In the genomic region with DNA sequence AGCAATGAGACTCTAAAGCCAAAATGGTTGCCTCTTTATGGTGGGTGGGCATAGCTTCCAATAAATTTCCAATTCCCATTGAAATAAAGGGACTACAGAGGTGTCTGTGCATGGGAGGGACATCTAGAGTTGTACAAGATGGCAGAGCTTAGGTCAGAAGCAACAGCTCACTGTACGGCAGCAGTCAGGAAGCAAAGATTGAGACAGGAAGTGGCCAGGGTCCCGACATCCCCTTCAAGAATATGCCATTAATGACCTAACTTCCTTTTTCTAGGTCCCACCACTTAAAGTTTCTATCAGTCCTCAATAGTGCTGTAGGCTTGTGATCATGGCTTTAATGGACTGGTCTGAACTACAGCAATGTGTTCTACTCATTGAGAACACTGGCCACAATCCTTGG, we compare ENCODE assay signal across 16 mouse cellular contexts.
"Had no signal": no experiment of that assay in that cellular context is flagged by ENCODE, and none has a peak within 500 bp of the region (broad histone marks: within the 10 kb centered on the region; RNA-seq: fewer than 3 reads in every experiment).

No protein-coding gene starts in this region.

- H3K9ac ChIP-seq: liver, embryonic 15.5 days; midbrain, embryonic 12.5 days; neural tube, embryonic 12.5 days had no signal

- H3K27ac ChIP-seq: layer of hippocampus, adult 2 months; liver, embryonic 15.5 days; neural tube, embryonic 12.5 days had no signal

- H3K9me3 ChIP-seq: liver, embryonic 15.5 days; midbrain, embryonic 12.5 days; neural tube, embryonic 12.5 days had no signal

- H3K36me3 ChIP-seq: liver, embryonic 15.5 days; midbrain, embryonic 12.5 days; neural tube, embryonic 12.5 days had no signal

- H3K27me3 ChIP-seq: liver, embryonic 15.5 days; megakaryocyte, embryonic 14.5 days; midbrain, embryonic 12.5 days; neural tube, embryonic 12.5 days had no signal

- DNase-seq: kidney, adult 2 months; kidney, postnatal 4 days; left cerebral cortex, postnatal 4 days; lung, adult 2 months; lung, postnatal 36 days; right cerebral cortex, postnatal 4 days; spleen, adult 18-20 months; thymus, adult 18-20 months; thymus, postnatal 14 days had no signal

- H3K4me1 ChIP-seq: liver, embryonic 15.5 days had no signal

- H3K4me3 ChIP-seq: layer of hippocampus, adult 2 months; liver, embryonic 15.5 days; megakaryocyte, embryonic 14.5 days; midbrain, embryonic 12.5 days; neural tube, embryonic 12.5 days had no signal

- H3K4me2 ChIP-seq: liver, embryonic 11.5 days; liver, embryonic 15.5 days; midbrain, embryonic 12.5 days; neural tube, embryonic 12.5 days had no signal

- ATAC-seq: lung, postnatal 0 days had no signal
